12 mouse cellular contexts compared by ENCODE assay signal in genomic region chr7:141073782-141074181, GRCm38 (mm10). TPM values are rescaled to one million over a fixed set of nuclear protein-coding genes. Genes with fewer than 3 reads are reported as not detected.
"Had no signal": no experiment of that assay in that cellular context is flagged by ENCODE, and none has a peak within 500 bp of the region (broad histone marks: within the 10 kb centered on the region; RNA-seq: fewer than 3 reads in every experiment).

No protein-coding gene starts in this region.

- DNase-seq: liver, postnatal 0 days; lung, adult 2 months; lung, postnatal 14 days; lung, postnatal 36 days; right cerebral cortex, postnatal 25 days; thymus, adult 2 months; thymus, postnatal 25 days; thymus, postnatal 4 days had no signal

RNA-seq across cellular contexts. Expression of gene B4galnt4, which starts 12.9 kb away (rescaled TPM):
- total RNA-seq: neutrophil, adult 5-6 weeks had no signal

RNA-seq across cellular contexts. Expression of gene Ano9, which starts 43.8 kb away (rescaled TPM):
- total RNA-seq: megakaryocyte progenitor cell, adult 5-6 weeks; monocyte, adult 5-6 weeks; neutrophil, adult 5-6 weeks had no signal

RNA-seq across cellular contexts. Expression of gene Gm17387, which starts 44.9 kb away (rescaled TPM):
- total RNA-seq: megakaryocyte progenitor cell, adult 5-6 weeks; midbrain, postnatal 0 days; monocyte, adult 5-6 weeks; neutrophil, adult 5-6 weeks had no signal
